Mouse (Mus musculus) heart, adult 9 months (tissue): ENCODE data around the gene Slc13a4.

Experiments used
- DNase-seq, 2 experiments: peaks; one replicate each; pipeline ENCODE4 v3.0.0; 2022; ENCODE audit warnings: low spot score in 2 of 2

Slc13a4 gene

GRCm38 (mm10) chr6:35308037-35308436 lies at the start of gene Slc13a4:
Gene Slc13a4, minus strand, starts transcription at chr6:35308131.
- DNase-seq: no peak

DNA sequence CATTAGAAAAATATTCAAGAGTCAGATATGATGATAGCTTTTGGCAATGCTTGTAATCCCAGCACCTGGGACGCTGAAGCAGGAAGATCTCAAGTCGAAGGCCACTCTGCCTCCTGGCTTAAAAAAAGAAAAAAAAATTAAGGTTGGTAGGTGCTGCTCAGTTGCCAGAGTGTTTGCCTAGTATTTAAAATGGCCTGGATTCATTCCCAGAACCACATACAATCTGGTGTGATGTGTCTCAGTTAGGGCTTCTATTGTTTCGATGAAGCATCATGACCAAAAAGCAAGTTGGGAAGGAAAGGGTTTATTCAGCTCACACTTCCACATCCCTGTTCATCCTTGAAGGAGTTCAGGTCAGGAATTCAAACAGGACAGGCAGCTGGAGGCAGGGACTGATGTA lies 47.4 kb upstream of the Slc13a4 start:
- no peak for DNase-seq

DNA sequence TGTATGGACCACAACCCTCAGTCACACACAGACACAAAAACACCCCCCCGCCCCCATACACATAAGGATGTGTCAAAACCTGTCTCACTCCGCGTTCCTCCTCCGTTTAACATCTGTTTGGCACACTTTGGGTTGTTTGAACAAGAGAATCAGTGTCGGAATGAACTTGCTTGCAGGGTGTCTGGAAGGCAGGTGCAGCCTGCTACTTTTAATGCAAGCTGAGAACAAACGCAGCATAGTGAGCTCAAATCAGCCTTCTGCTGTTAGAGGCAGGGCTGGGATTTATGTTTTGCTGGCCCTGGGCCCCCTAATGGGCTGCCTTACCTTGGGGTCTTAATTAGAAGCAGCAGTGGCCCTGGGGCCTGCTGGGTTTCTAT lies 46.7 kb upstream of the Slc13a4 start:
- DNase-seq: no peak

DNA sequence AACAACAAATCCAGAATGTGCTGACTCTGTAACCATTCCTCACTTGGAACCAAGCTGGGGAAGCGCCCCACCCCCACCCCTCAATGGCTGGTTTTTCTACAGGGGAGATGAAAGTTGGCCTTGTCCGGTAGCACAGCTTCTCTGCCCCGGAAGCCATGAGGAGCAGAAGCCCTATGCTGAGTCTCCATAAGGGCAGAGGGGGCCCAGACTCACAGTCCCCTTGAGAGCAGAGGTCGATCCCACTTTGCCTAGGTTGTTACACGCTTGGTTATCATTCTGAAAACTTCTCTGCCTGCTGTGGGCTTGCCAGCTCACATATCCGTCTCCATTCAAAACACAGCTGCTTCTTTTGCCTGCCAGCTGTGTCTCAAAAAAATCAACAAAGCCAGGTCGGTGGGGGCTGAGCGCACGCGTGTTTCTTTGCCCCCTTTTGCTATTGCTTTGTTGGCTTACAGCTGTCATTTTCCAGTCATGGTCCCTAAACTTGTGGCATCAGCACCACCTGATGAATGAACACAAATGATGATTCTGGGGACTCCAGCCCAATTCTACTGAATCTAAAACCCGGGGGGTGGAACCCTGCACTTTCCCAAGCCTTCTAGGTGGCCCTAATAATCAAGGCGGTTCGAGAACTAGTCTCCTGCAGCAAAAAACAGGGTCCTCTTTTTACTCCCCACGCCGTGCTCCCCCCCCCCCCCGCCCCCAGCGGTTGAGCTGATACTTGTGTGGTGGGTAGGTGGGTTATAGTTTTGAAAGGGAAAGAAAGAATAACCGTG lies 46.1 kb upstream of the Slc13a4 start:
- DNase-seq: no peak

GRCm38 (mm10) chr6:35353416-35353815 lies 45.5 kb upstream of the Slc13a4 start:
- DNase-seq: no peak

- no peak for DNase-seq
Observed at GRCm38 (mm10) chr6:35352867-35353266, 44.9 kb upstream of the Slc13a4 start.

- no peak for DNase-seq
Observed at GRCm38 (mm10) chr6:35351826-35352225, 43.9 kb upstream of the Slc13a4 start.

DNA sequence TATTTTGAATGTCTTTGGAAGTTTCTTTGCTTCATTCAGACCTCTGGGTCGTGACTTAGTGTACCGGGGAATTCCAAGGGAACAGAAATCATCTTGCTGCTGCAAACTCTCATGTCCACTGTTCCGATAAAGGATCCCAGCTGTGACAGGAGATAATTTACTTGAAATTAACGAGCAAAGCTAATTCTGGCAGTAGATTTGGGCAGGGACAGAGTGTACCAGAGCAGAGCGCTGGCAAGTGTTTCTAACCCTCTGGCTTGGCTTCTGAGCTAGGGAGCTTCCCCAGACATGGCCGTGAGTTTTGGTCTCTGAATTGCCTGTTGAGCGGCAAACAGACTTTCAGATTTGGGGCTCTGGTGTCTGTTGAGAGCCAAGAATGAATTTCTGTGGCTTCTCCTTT lies 41.9 kb upstream of the Slc13a4 start:
- DNase-seq: peak; percentile 74 to 87

DNA sequence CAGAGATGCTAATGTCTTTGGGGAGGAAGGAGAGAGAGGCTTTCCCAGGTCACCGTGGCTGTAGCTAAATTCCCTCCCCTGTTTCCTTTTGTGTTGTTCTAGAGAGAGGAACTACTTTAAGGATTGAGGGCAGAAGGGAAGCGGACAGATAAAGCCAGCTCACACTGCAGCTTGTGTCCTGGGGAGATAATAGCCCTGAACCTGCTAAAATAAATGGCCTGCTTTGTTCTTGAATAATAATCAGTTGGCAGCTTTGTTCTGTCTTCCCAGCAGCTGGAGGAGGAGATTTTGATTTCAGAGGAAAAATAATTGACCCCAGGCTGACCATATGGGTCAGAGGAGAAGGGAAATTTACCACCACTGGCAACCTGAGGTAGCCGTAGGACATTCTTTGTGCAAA lies 30.7 kb upstream of the Slc13a4 start:
- DNase-seq: no peak

DNA sequence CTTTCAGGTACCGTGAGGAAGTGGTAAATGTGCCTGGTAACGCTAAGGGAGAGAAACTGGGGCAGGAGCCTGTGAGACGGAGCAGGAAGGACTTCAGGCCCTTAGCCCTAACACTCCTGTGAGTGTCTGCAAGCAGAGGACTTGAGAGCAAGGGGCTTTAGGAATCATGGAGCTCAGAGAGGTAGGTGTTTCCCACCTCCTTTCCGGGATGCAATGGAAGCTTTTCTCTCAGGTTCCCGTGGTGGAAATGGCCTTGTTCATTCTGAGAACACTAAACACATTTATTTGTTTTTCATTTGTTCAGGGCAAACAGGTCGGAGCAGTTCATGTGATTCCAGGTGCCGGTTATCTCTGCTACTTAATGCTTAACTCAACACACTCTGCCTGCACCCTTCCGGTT lies 29.9 kb upstream of the Slc13a4 start:
- DNase-seq: no peak

- no peak for DNase-seq
Observed at GRCm38 (mm10) chr6:35335452-35335851, 27.5 kb upstream of the Slc13a4 start.

GRCm38 (mm10) chr6:35334278-35334677 lies 26.3 kb upstream of the Slc13a4 start:
- no peak for DNase-seq

DNA sequence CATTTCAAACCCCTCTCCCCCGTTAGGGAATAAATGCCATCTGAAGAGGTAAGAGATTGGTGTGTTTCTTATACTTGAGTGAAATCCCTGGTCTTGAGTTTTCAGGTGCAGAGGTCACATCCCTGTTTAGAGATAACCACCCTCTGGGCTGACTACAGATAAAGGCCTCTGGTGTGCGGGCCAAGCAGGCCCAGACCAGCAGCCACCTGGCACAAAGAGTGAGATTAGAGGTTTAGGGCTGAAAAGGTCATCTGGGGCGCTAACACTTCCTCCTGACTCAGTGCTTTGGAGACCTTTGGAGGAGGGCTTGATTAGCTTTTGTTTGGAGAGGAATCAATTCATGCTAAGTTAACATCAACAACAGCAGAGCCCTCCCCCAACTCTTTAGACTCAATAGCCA lies 25.7 kb upstream of the Slc13a4 start:
- DNase-seq: no peak

DNA sequence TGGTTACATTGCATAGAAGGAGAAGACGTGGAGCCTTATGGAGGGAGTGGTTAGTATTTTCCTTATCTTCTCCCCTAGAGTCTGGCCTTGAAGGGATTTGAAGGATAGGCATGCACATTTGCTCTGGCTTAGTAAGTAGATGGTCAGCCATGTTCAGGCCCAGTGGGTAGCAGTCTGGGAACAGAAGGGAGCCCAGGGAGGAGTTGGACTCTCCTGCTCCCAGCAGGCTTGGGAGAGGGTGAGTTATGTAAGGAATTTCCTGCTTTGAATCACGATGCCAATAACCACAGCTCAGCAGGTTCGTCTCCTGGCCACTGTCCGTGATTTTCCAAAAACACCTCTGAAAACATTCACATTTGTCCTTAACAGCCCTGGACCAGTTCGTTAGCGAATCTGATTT lies 22.9 kb upstream of the Slc13a4 start:
- no peak for DNase-seq

- no peak for DNase-seq
Observed at GRCm38 (mm10) chr6:35329956-35330355, 22.0 kb upstream of the Slc13a4 start.

- peak; percentile 66 to 70 for DNase-seq
Observed at GRCm38 (mm10) chr6:35326111-35326515, 18.2 kb upstream of the Slc13a4 start, which contains the start of gene Fam180a. Gene Fam180a, minus strand, starts transcription at chr6:35326141.

GRCm38 (mm10) chr6:35324306-35324705 lies 16.4 kb upstream of the Slc13a4 start:
- DNase-seq: no peak

DNA sequence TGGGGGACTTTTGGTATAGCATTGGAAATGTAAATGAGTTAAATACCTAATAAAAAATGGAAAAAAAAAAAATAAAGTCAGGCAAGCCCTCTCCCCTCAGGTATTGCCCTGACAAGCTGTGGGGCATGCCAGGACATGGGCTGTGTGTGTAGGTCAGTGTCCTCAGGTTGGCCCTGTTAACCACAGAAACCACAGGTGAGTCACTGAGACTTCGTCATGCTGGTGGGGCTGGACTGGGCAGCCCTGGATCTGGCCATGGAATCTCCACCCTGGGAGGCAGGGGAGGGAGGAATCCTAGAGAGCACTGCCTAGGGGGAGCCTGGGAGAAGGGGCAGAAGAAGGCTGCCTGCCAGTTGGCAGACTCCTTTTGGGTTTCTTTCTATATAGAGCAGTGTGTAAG lies 15.1 kb upstream of the Slc13a4 start:
- DNase-seq: no peak

DNA sequence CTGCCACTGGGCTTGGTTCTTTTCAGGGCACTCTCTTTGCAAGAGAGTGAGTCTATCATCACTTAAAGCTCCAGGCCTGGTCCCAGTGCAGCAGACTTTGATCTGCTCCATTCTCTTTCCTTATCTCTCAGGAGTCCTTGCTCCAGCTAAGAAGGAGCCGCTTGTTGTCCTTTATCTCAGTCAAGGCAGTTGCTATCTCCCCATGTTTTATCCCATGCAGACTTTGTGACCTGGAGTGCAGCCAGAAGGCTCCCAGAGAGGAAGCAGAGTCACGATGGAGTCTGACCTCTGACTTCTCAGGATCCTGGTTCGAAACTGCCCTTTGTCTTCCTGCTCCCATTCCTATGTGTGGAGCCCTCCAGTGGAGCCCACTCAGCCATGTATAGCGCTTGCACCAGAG lies 13.2 kb upstream of the Slc13a4 start:
- no peak for DNase-seq

DNA sequence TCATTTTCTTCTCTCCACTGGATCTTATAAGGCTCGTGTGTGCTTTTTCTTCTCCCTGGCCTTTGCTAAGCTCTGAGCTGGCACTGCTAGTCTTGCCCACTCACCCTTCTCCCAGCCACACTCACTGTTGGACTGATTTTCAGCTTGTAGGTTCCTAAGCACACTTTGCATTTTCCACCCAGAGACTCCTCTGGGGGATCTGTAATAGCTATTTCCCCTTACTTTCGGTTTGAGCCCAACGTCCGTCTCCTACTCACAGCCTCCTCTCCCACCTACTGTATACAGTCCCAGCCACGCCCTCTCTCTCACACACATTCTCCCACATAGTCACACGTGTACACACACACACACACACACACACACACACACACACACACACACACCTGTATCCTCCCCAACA lies 11.9 kb upstream of the Slc13a4 start:
- no peak for DNase-seq

DNA sequence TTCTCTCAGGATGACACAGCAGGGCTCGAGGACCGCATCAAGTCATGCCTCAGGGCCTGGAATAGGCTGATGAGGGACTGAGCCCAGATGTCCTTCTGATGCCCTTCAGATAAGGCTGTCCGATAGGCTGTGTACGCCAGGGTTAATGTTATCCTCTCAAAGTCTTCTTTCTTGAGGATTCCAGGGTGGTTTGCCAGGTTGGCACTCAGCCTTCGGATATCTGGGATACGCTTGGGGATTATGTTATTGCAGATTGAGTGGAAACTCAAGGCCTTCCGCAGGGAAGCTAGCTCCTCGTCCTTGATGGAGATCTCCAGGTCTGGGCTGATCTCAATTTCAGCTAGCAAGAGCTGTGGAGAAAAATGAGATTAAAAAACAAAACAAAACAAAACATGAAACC lies 5.6 kb upstream of the Slc13a4 start:
- DNase-seq: no peak

- DNase-seq: no peak
Observed at GRCm38 (mm10) chr6:35309406-35309805, 1.5 kb upstream of the Slc13a4 start.

DNA sequence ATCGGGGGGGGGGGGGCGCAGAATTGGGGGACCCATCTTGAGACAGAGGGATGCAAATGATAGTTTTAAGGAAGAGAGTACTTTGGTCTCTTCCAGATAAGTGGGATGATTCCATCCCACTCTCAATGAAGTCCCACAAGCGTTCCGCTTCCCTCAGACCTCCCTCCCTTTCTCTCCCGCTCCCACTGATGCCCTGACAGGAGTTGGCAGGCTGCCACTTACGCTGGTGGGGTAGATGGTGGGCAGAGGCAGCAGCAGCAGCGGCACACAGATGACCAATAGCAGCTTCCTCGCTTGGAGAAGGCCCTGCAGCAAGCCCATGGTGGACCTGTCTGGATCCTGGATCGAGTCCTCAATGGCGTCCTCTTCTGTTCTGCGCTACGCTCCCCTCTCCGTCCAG lies 795 bp downstream of the Slc13a4 start:
- no peak for DNase-seq

DNA sequence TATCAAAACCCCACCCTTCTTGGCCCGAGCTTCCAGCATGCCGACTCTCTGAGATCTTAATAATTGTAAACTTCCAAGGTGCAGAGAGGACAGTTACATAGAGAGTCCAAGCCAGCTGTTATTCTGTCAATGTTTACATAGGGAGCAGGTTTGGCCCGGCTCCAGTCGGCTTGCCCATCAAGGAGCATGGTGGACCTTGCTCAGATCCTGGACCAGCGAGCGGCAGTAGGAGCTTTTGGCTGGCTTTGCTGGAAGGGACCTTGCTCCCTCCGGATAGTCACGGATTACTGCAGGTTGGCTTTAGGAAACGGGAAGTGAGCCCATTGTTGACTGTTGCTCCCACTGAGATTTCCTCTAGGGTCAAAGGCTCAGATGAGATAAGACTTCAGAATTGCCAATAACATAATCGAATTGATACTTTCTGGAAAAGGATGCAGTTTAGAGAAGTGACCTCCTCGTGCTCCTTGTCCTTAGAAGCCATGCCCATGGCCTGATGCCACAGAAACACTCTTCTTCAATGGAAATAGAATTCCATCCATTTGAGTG lies 4.5 kb downstream of the Slc13a4 start:
- no peak for DNase-seq
